Mouse (Mus musculus): Measurements from ENCODE around the gene Snrpg. TPM values are rescaled to one million over a fixed set of nuclear protein-coding genes. Genes with fewer than 3 reads are reported as not detected.

Gene Snrpg
- total RNA-seq, 1 experiment from 2014 or later: 75.2 TPM

DNA sequence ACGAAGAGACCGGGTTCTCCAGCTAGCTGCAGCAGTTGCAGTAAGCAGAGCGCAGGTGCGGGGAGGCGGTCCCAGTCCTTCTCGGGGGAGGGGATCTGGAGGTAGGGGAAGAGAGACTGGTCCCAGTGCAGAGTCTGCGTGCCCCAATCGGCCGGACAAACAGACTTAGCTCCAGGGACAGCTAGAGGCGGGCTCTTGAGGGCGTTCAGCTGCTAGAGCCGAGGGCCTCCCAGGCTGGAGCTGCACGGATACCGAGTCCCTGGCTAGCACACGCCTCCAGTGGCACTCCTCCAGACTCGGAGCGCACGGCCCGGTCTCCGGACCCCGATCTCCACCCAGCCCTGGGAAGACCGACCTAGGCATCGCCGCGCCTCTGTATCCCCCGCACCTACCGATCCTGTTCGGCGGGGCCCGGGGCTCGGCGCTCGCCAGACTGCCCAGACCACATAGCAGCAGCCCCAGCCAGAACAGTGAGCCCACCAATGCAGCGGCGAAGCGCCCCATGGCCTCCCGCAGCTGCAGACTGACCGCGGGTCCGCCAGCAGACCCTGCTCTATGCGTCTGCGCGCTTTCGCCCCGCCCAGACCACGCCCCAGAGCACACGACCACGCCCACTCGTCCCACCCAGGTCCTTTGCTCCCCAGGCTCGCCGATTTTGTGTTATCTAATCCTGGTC lies 25.6 kb downstream of the Snrpg start, which contains the start of gene Pcyox1:
Gene Pcyox1 (minus strand): TSS at position 574 of the 676 bp plus-strand sequence.
- peak; percentile 75 for ATAC-seq (replicated peaks; ENCODE audit: low read depth, poor library complexity, severe bottlenecking)

DNA sequence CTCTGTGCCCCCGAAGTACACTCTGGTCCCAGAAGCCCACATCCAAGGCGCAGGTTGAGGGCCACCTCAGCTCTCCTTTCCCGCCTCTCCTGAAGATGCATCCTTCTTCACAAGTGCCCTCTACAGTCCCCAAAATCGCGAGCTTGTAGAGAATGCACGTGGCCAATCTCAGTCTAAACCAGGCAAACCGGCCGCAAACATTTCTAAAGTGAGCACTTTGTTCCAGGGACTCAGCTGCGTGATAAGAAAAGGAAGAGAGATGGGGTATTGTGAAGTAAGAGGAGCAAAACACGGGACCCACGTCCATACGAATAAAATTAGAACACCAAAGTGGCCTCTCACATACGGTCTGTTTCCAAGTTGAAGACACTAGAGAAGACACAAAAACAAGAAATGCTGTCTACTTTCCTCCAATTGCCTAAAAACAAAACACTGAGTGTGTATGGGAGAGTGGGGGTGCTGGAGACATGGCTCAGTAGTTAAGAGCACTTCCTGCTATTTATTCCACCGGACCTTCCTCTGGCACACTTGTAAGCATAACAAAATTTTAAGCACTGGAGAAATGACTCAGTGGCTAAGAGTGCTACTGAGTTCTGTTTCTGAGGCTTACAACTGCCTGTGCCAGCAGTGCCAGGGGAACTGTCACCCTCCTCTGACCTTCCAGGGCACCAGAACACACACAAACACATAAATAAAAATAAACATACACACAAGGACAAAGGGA lies 26.3 kb downstream of the Snrpg start:
- ATAC-seq (replicated peaks; ENCODE audit: low read depth, poor library complexity, severe bottlenecking): no peak

DNA sequence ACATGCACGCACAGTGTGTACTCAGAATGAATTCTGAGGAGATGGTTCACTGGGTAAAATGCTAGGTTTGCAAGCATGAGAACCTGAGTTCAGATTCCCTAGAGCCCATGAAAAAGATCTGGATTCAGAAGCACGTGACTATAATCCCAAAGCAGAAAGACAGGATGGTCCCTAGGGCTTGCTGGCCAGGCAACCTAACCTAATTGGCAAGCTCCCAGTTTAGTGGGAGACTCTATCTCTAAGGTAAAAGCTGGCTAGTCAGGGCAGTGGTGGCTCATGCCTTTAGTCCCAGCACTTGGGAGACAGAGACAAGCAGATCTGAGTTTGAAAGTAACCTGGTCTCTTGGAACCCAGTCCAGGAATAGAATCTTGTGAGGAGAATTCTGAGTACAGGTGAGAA lies 27.9 kb downstream of the Snrpg start:
- no peak for ATAC-seq (replicated peaks; ENCODE audit: low read depth, poor library complexity, severe bottlenecking)

- ATAC-seq (replicated peaks; ENCODE audit: low read depth, poor library complexity, severe bottlenecking): no peak
Observed at GRCm38 (mm10) chr6:86399995-86400394, 28.9 kb downstream of the Snrpg start.

DNA sequence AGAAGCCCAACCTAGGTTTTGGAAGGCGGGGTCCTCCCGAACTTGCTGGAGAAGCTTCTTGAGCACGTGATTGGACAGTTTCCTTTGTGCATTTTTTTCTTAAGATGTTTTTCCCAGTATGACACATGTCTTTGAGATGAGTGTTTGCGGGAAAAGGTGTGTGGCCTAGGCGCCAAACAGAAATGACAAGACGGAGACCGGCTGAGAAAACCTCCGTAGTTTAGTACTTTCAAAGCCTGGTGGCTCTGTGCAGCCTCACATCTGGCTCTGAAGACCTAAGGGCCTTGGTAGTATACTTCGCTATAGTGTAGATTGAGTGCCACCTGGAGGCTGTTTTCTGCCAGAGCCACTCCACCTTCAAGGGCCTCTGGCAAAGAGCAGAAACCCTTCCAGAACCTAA lies 29.9 kb downstream of the Snrpg start:
- peak; percentile 60 for ATAC-seq (replicated peaks; ENCODE audit: low read depth, poor library complexity, severe bottlenecking)

- ATAC-seq (replicated peaks; ENCODE audit: low read depth, poor library complexity, severe bottlenecking): no peak
Observed at GRCm38 (mm10) chr6:86402681-86403607, 31.8 kb downstream of the Snrpg start.

DNA sequence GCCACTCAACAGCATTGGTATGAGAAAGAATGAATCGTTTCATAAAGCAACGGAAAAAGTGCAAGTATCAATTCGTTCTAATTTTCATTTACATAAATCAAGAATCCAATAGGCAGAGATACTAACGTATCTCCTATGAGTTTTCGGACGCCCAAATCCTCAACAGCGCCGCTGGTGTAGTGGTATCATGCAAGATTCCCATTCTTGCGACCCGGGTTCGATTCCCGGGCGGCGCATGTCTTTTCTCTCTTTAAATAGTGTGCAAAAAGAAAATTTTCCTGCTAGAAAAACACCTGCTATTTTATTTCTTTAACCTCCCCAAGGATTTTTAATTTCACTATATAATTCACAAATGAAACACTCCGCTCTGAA lies 32.6 kb downstream of the Snrpg start:
- peak; percentile 40 for ATAC-seq (replicated peaks; ENCODE audit: low read depth, poor library complexity, severe bottlenecking)

- peak; percentile 90 for ATAC-seq (replicated peaks; ENCODE audit: low read depth, poor library complexity, severe bottlenecking)
Observed at GRCm38 (mm10) chr6:86404100-86404861, 33.2 kb downstream of the Snrpg start, which contains the start of gene Tia1. Gene Tia1, plus strand, starts transcription at chr6:86404219.

DNA sequence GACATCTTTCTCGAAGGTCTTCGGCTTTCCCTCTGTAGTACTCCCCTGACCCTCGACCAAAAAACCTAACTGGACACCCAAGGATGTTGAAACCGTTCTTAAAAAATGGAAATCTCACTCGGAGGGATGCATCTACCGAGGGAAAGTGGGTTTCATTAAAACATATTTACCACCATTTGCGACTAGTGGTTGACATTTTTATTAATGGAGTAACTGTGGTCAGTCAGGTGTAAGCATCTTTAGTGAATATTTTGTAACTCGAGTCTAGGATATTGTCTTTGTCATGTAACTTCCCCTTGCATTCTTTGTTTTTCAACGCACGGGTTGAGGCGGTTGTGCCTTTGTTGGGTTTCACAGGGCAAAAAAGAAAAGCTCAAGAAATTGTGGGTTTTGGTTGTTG lies 33.9 kb downstream of the Snrpg start:
- no peak for ATAC-seq (replicated peaks; ENCODE audit: low read depth, poor library complexity, severe bottlenecking)

DNA sequence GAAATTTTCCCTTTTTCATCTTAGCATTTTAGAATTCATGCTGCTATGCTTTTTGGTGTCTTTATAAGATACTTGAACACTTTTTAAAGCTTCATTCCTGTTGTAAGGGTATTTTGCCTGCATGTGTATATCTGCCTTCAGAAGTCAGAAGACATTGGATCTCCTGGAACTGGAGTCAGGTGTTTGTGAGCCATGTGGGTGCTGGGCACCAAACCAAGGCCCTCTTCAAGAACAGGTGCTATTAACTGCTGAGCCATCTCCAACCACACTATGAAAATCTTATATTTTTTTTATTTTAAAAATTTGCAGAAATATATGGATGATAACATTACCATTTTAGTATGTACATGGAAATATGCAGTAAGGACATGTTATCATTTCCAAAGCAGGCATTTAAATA lies 35.2 kb downstream of the Snrpg start:
- ATAC-seq (replicated peaks; ENCODE audit: low read depth, poor library complexity, severe bottlenecking): no peak

DNA sequence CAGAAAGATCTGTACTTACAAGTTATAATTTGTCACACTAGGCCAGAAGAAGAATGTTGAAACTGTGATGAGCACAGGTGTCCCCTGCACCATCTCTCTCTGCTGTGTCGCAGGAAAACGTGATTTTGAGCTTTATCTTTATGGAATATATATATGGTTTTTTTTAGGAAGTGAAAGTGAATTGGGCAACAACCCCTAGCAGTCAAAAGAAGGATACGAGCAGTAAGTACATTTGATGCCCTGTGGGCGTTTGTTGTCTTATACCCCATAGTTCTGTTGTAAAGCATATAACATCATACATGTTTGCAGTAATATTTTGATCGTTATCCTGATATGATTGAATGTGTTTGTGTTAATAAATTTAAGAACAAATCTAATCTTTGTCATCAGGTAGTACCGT lies 47.6 kb downstream of the Snrpg start:
- peak; percentile 63; the same call in 1 of the 2 replicates for ATAC-seq (replicated peaks; ENCODE audit: low read depth, poor library complexity, severe bottlenecking)

DNA sequence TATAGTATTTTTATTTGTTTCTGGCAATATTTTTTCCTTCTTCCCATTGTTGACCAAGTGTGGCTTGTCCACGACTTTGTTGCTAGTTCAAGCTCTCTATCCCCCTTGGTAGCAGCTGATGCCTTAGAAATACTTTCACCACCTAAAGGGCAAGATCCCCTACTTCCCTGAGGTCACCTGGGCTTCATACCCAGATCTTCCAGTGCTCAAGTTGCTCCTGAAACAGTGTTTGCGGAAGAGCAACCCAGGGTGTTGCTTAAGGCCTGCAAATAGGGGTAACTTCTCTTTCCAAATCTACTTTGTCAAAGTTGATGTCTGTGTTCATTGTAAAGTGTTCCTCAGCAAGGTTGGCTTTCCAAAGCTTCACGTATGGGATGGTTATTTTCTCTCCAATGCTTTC lies 48.1 kb downstream of the Snrpg start:
- ATAC-seq (replicated peaks; ENCODE audit: low read depth, poor library complexity, severe bottlenecking): no peak

DNA sequence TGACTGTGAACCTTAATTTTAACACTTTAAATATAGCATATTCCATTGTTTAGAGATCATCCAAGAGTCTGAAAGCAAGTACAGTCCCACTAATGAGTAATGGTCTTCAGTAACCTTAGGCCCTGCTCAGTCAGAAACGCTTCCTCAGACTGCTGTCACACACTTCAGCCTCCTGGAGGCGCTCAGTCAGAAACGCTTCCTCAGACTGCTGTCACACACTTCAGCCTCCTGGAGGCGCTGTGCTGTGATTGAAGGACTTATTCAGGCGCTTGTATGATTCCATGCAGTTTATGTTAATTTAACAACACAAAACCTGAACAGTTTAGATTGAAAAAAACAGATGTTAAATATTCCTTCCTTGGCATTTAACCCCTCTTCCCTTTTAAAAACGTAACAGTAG lies 49.4 kb downstream of the Snrpg start:
- ATAC-seq (replicated peaks; ENCODE audit: low read depth, poor library complexity, severe bottlenecking): peak; percentile 83

GRCm38 (mm10) chr6:86426358-86426757 lies 55.3 kb downstream of the Snrpg start, which contains the start of gene Gm44790:
Gene Gm44790, plus strand, starts transcription at chr6:86426658.
- ATAC-seq (replicated peaks; ENCODE audit: low read depth, poor library complexity, severe bottlenecking): no peak

Other genes with a start within 250 kb of the Snrpg start
- gene Tgfa, start 176.1 kb upstream of the Snrpg start, total RNA-seq (2017): not detected in 2 replicates
- gene Fam136a, start 5.7 kb upstream of the Snrpg start, total RNA-seq (2017): 63.1 and 85.5 TPM in 2 replicates
- 32.1 and 42.2 TPM in 2 replicates for gene Pcyox1, start 25.9 kb downstream of the Snrpg start, total RNA-seq (2017)
- gene Tia1, start 32.9 kb downstream of the Snrpg start, total RNA-seq (2017): 110 and 120 TPM in 2 replicates
- gene Gm44790, start 55.4 kb downstream of the Snrpg start, total RNA-seq (2017): not detected in 2 replicates
- gene C87436, start 67.1 kb downstream of the Snrpg start, total RNA-seq (2017): 37.6 and 42.6 TPM in 2 replicates
- 115 and 172 TPM in 2 replicates for gene Pcbp1, start 155.0 kb downstream of the Snrpg start, total RNA-seq (2017)